Mouse (Mus musculus): ENCODE results near the gene Il1b.

DNA sequence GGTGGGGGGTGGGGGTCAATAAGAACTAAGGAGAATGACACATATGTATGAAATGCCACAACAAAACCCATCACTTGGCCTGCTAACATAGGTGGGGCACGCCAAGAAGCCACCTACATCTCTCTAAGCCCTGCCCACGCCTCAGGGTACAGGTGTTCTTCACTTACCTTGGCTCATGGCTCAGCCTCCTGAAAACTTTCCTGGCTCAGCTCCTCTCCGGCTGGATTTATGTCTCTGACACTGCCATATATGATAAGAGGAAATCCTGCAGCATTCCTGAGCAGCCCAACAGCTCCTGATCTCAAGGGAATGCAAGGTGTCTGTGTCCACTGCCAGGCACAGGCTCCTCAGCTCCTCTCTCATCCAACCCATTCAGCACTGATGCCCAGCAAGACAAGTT is 40.7 kb upstream of the Il1b start:
- TF ChIP-seq CTCF (IDR thresholded peaks at IDR 0.05; ENCODE audit: low read depth) (no peak), EP300 (optimal IDR thresholded peaks at IDR 0.05) (no peak)

All from stomach, postnatal 0 days (tissue).